Mouse (Mus musculus) megakaryocyte-erythroid progenitor cell, adult 5-6 weeks (primary cell): ENCODE data around the gene Mylk2. TPM values are rescaled to one million over a fixed set of nuclear protein-coding genes. Genes with fewer than 3 reads are reported as not detected.

Experiments
- ATAC-seq: replicated peaks from 2 replicates; pipeline ENCODE4 v1.8.0; 2016; ENCODE audit warnings: mild to moderate bottlenecking, inconsistent platforms; ENCODE audit not compliant: severe bottlenecking, poor library complexity, low FRiP score, low TSS enrichment
- total RNA-seq, 2 experiments: library from RNA; stranded (forward) in 1 of 2; stranded (reverse) in 1 of 2; fragments of 200-1000, 215-1000 nt in 1 of 2; fragments of >200 nt in 1 of 2; fragmentation: Nextera tagmentation in 1 of 2; gene quantifications; 2 replicates each; pipeline ENCODE4 v1.2.3; 2014 to 2017

Mylk2 gene
- total RNA-seq, 2 experiments from 2014 or later, result not detected

DNA sequence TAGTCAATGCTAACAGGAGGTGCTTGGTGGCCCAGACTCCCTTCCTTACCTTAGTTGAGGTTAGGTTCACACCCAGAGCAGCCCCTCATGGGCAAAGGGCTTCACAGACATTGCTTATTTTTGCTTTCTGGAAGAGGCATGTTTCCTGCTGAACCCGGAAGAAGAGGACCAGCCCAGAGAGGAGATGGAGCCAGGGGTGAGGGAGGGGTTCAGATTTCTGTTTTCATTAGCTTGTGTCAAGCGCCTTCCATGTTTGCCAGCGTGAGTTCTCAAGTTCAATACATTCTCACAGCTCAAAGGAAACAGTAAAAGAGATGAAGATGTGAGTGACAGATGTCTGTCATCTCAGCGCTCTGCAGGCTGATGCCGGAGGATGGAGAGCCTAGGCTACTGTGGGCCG lies 1.3 kb upstream of the Mylk2 start:
- no peak for ATAC-seq

DNA sequence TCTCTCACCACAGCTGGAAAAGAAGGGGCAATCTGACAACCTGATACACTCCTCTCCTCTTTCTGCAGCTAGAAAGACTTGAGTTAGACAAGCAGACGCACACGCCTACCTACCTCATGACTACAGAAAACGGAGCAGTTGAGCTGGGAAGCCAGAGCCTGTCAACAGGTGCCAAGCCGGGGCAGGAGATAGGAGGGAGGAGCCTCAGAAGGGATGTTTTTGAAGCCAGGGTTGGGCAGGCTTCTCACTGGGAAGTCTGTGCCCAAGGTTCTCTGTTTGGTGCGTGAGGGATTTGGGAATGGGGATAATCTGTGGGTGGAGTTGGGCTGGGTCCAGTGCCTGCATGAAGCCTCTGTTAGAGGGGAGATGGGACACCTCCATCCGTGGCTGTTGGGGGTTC lies 280 bp downstream of the Mylk2 start:
- no peak for ATAC-seq

- no peak for ATAC-seq
Observed at GRCm38 (mm10) chr2:152913471-152913870, 2.3 kb downstream of the Mylk2 start.

GRCm38 (mm10) chr2:152914310-152915120 lies 3.4 kb downstream of the Mylk2 start:
- peak; percentile 86 for ATAC-seq

- no peak for ATAC-seq
Observed at GRCm38 (mm10) chr2:152915453-152915852, 4.3 kb downstream of the Mylk2 start.

- no peak for ATAC-seq
Observed at GRCm38 (mm10) chr2:152916111-152916510, 5.0 kb downstream of the Mylk2 start.

DNA sequence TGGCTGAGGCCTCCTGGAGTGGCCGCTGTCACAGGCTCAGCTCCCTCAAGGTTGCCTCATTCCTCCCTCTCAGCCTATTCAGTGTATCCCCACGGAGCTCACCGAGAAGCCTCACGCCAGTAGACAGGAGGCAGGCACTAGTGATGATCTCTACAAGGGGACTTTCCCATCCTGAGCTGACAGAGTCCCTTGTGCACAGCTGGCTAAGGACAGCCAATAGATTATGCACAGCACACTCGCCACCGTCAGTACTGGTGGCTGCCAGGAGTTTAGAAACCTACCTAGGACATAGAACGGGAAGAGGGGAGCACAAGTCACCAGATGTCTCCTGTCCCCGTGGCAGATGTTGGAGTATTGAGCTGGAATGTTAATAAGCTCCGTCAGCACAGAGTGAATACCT lies 6.5 kb downstream of the Mylk2 start:
- no peak for ATAC-seq

- ATAC-seq, result no peak
Observed at GRCm38 (mm10) chr2:152922376-152922775, 11.2 kb downstream of the Mylk2 start.

DNA sequence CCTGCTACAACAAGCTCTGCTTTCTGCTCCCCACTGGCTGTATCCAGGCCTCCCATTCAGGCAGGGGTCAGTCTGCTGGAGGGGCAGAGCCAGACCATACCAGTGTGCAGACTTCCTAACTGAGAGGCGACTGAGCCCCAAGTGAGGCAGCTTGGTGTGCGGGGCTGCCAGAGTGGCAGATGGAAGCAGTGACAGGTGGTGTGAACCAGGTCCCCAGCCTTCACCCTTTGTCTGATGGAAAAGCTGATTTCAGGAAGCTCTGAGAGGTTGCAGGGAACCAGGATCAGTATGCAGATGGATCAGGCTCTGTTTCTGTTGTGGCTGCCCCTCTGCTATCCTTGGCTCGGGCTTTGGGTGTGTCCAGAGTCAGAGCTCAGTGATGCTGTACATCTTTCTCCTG lies 12.5 kb downstream of the Mylk2 start:
- no peak for ATAC-seq

DNA sequence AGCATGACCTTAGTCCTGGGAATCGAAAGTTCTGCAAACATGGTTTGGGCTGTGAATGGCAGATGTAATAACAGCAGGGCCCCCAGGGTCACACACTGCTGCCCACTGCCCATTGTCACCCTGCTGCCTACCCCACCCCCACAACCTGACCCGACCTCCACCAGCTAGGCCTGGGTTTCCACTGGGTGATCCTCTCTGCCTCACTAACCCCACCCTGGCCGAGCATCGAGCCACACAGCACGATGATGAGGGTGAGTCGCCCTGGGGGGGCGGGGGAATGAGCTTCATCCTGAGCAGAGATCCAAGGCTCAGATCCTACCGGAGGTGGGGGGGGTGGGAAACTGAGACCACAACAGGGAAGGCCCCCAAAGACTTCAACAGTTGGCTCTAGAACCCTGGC lies 13.0 kb downstream of the Mylk2 start:
- no peak for ATAC-seq

- no peak for ATAC-seq
Observed at GRCm38 (mm10) chr2:152924543-152924942, 13.4 kb downstream of the Mylk2 start.

DNA sequence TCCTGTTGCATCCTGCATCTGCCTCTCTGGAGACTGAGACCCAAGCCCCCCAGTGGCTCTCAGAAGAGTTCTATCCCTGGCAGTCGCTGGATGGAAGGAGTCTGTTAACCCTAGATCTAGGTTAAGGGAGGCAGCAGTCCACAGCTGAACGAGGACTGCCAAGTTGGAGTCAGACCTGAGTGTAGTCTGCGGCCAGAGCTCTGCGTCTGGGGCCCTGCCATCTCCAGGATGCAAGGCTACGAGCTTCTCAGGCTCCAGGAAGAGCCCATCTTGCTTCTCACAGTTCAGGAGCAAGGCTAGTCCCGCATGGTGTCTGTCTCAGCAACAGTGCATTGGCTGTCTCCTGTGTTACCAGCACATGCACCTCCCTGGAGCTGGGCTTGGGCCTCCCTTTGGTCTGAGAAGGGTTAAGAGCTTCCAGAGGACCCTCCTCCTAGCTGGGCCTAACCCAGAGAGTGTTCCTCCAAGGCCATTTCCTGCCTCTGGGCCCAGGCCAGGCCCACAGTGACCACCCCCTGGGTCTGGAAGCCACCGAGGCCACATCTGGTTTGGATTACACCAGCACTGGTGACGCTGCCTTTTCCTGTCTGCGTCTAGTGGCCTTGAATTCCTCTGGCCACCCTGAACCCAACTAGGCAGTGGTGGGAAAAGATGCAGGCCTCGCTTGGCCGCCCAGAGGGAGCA lies 14.2 kb downstream of the Mylk2 start:
- ATAC-seq, result no peak

- ATAC-seq, result no peak
Observed at GRCm38 (mm10) chr2:152926896-152927295, 15.7 kb downstream of the Mylk2 start.

GRCm38 (mm10) chr2:152927371-152927770 lies 16.2 kb downstream of the Mylk2 start:
- ATAC-seq, result no peak

- ATAC-seq, result no peak
Observed at GRCm38 (mm10) chr2:152928219-152928987, 17.3 kb downstream of the Mylk2 start.

DNA sequence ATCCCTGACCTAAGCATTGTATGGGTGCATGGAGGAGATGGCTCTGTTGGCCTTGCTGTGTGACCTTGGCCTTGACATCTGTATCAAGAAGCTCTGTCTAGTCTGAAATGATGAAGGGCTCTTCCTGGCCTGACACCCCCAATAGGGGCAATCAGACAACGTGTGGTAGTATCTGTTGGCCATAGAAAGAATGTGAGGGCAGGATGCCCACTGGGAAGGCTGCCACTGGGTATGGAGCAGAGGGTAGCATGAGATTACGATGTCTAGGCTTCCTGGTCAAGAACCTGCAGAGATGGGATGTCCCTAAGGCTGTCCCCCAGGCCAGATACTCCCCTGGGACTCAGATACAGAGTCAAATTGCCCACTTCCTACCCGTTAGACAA lies 17.8 kb downstream of the Mylk2 start:
- no peak for ATAC-seq

DNA sequence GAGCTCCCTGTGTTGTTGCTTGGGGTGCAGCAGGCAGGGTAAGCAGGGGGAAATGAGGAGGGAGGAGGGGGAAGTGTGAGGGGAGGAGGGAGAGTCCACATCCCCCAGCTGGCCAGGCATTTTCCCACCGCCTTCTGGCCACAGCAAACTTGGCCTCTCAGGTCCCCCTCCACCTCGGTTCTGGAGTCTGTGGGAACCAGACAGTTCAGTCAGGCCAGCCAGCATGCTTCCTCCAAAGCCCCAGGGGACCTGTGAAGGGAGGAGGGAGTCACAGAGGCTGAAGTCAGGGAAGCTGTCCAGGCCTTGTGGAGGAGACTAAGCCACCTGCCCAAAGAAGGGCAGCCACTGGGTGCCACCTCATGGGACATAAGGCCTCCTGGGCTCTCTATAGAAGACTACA lies 19.1 kb downstream of the Mylk2 start:
- ATAC-seq, result no peak

DNA sequence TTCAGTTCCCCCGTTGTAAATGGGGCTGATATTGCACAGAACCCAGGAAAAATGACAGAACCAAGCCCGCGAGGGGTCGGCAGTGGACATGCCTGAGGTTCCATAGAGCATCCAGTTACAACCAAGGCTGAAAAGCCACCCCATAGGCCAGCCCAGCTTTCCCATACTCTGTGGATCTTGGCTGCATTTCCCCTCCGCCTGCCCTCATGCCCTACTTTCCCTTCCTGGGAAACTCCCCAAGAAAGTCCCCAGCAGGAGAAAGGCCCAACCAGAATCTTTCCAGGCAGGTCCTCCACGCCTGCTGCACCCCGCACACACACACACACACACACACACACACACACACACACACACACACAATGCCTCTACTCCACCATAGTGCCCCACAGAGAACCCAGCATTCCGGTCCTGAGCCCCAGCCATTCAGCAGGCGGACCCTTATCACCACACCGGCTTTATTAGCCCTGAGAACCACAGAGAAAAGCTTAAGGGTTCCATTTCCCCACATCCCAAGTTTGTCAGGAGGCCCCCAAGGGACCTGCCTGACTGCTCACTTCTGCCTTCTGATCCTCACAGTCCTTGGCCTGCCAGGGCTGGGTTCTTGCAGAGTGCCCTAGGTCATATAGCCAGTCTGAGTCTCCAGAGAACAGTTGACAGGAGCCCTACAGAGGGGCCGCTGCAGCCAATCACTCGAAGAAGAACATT lies 20.5 kb downstream of the Mylk2 start:
- no peak for ATAC-seq

GRCm38 (mm10) chr2:152933048-152933447 lies 21.9 kb downstream of the Mylk2 start, which contains the start of gene Foxs1:
Gene Foxs1, minus strand, starts transcription at chr2:152933208.
- ATAC-seq, result no peak

DNA sequence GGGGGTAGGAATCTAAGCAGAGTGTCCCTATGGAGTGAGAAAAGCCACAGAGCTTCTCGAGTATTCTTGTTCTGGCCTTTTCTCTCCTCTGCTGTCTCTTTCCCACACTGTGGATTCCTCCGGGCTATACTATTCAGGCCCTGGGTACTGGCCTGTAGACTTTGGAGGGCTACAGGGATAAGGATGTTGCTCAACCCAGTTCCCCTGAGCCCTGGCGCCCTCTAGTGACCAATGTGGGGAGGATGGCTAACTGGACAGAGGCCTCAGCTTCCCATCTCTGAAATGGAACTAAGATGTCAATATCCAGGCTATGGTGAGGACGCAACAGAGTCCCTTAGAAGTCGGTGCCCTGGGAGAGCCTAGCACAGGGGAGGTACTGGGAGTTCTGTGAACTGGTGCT lies 22.5 kb downstream of the Mylk2 start:
- peak; percentile 75 for ATAC-seq
